Comparison of ENCODE assay signal across 8 mouse cellular contexts in the genomic region with DNA sequence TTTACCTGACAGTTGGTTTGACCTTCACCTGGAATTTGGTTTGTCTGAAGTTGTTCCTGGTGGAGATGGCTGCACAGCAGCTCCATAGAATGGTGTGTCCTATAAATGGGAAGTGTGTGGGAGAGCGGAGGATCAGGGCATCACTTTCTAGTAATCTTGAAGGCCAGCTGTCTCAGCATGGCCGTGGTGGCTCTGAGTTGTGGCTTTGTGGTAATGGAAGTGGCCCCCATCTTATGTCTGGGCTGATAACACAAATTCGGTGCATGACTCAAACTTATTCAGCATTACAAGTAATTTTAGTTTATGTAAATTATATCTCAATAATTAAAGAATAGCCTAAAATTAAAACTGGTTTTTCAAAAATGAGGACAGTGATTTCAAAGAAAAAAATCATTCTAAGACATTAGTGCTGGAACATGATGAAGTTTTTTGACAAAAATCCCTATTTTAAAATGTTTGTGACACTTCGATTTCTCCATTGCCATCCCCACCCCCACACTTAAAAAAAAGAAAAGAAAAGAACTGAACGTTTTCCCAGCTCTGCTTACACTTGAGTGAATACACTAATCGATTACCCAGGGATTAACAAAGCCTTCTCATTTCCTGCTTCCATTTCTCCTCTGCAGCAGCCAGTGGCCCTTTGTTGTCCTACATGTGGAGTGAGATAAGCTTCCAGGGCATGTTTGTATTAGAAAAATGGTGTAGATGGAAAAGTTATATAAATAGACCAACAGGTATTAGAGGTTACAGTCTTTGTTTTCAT.
DNase-seq lines count a peak whose midpoint lies in the region; ATAC-seq and TF ChIP-seq lines count a peak whose summit lies in the region.

No protein-coding gene starts in this region.

- no peaks in the 10 kb centered on the region for H3K9me3 ChIP-seq in heart, embryonic 12.5 days (replicated peaks)
- H3K9me3 ChIP-seq in ES-E14 (ENCODE audit: control insufficient read depth, insufficient read depth, low read depth, low read length): no peaks in the 10 kb centered on the region

- H3K4me3 ChIP-seq in heart, embryonic 12.5 days: no peak overlapping the region
- no peak overlapping the region for H3K4me3 ChIP-seq in ES-E14 (ENCODE audit: insufficient read depth in 1 of 2, low read depth in 1 of 2, low read length in 2 of 2, poor library complexity in 1 of 2, severe bottlenecking in 1 of 2)

- H3K9ac ChIP-seq in heart, embryonic 12.5 days: no peak overlapping the region
- no peak overlapping the region for H3K9ac ChIP-seq in ES-E14 (ENCODE audit: insufficient read depth, low read depth, low read length, poor library complexity, severe bottlenecking)

- no peaks in the 10 kb centered on the region for H3K27me3 ChIP-seq in heart, embryonic 12.5 days (replicated peaks)

- peaks cover 77% of the 10 kb centered on the region for H3K4me1 ChIP-seq in heart, embryonic 12.5 days (replicated peaks)
- H3K4me1 ChIP-seq in ES-E14 (ENCODE audit: control insufficient read depth in 2 of 2, insufficient read depth in 2 of 2, low read length in 2 of 2, poor library complexity in 1 of 2): peaks cover 3 to 6% of the 10 kb centered on the region in 2 experiments; a peak in 2 of 4 replicates

- no peak for DNase-seq in heart, adult 8-10 months (ENCODE audit: low spot score)
- DNase-seq in ES-E14 (ENCODE audit: low read depth, low spot score): no peak
- DNase-seq in left cerebral cortex, adult 18-20 months (ENCODE audit: low spot score in 2 of 2): no peak
- DNase-seq in layer of hippocampus, adult 11-12 months (ENCODE audit: low spot score): no peak
- no peak for DNase-seq in spleen, postnatal 14 days (ENCODE audit: low spot score in 2 of 2)

- H3K4me2 ChIP-seq in heart, embryonic 12.5 days: no peak overlapping the region

- WGBS in heart, embryonic 12.5 days: 28% methylated on average over 6 of the region's 6 CpGs

- in situ Hi-C loops in ES-E14 (cut with MboI; ENCODE audit: low sequenced_read_pairs in 2 of 2, unreplicated experiment in 2 of 2): loop anchor here in 1 of 2 experiments (10.0 kb wide), 1 partner anchor 117 kb away; no protein-coding TSS in a partner anchor

- H3K36me3 ChIP-seq in heart, embryonic 12.5 days: no peaks in the 10 kb centered on the region
- H3K36me3 ChIP-seq in ES-E14 (ENCODE audit: control insufficient read depth, insufficient read depth, low read length, poor library complexity, severe bottlenecking): no peaks in the 10 kb centered on the region

- ATAC-seq in heart, embryonic 12.5 days (ENCODE audit: insufficient number of reproducible peaks, low FRiP score): 0 out of 2 replicates have a peak, but pooled peaks have one; percentile 16
- peak; percentile 51; the same call in 1 of the 2 replicates for ATAC-seq in erythroid progenitor cell, adult 5-6 weeks (replicated peaks; ENCODE audit: low FRiP score, poor library complexity, severe bottlenecking)
- peak; percentile 87 for ATAC-seq in megakaryocyte-erythroid progenitor cell, adult 5-6 weeks (replicated peaks; ENCODE audit: low FRiP score, low TSS enrichment, poor library complexity, severe bottlenecking)

- H3K27ac ChIP-seq in heart, embryonic 12.5 days (ENCODE audit: poor library complexity, severe bottlenecking): peak overlapping the region; percentile 67
- H3K27ac ChIP-seq in ES-E14 (ENCODE audit: insufficient read depth, low read depth, low read length, poor library complexity, severe bottlenecking): no peak overlapping the region

TF ChIP-seq in ES-E14, 5 proteins besides CTCF, POLR2A, EP300 and RAD21:
- TF ChIP-seq HCFC1 (IDR thresholded peaks at IDR 0.05; ENCODE audit: borderline replicate concordance, insufficient read depth, low read length) (no peak), ZC3H11A (IDR thresholded peaks at IDR 0.05; ENCODE audit: borderline replicate concordance, low read depth, low read length) (no peak), ZNF384 (IDR thresholded peaks at IDR 0.05; ENCODE audit: low read depth, low read length) (0 out of 2 replicates have a peak, but pooled peaks have one; percentile 63), MAFK (IDR thresholded peaks at IDR 0.05; ENCODE audit: insufficient read depth, low read depth, low read length) (no peak), CHD2 (IDR thresholded peaks at IDR 0.05; ENCODE audit: low read depth, low read length) (no peak)

Comparison
In these comparisons a context has a peak if more than half of its experiments do, and no peak if none do; other contexts are left out.
1. ATAC-seq: peak in every context shown above with its lines; median percentile 87 in megakaryocyte-erythroid progenitor cell, adult 5-6 weeks; 51 in erythroid progenitor cell, adult 5-6 weeks; 16 in heart, embryonic 12.5 days.